15 mouse cellular contexts compared by ENCODE assay signal in genomic region chr1:151563401-151563800, GRCm38 (mm10).
"Had no signal": no experiment of that assay in that cellular context is flagged by ENCODE, and none has a peak within 500 bp of the region (broad histone marks: within the 10 kb centered on the region; RNA-seq: fewer than 3 reads in every experiment).

No protein-coding gene starts in this region.

- H3K4me3 ChIP-seq: limb, embryonic 12.5 days; limb, embryonic 15.5 days; midbrain, embryonic 12.5 days had no signal

- H3K9ac ChIP-seq: limb, embryonic 12.5 days; limb, embryonic 15.5 days; liver, embryonic 14.5 days; liver, postnatal 0 days; lung, embryonic 14.5 days; midbrain, embryonic 12.5 days had no signal

- ATAC-seq: liver, postnatal 0 days; lung, postnatal 0 days had no signal

- DNase-seq: kidney, postnatal 10 days; kidney, postnatal 36 days; left cerebral cortex, postnatal 4 days; liver, postnatal 0 days; lung, embryonic 14.5 days; thymus, adult 2 months; thymus, postnatal 14 days had no signal

- H3K4me1 ChIP-seq: limb, embryonic 12.5 days; limb, embryonic 15.5 days; midbrain, embryonic 12.5 days had no signal

- H3K27ac ChIP-seq: limb, embryonic 12.5 days; limb, embryonic 15.5 days; liver, embryonic 14.5 days; macrophage; midbrain, embryonic 12.5 days; stomach, postnatal 0 days had no signal

- H3K27me3 ChIP-seq: limb, embryonic 12.5 days; limb, embryonic 15.5 days; midbrain, embryonic 12.5 days had no signal

- H3K9me3 ChIP-seq: limb, embryonic 12.5 days; limb, embryonic 15.5 days; midbrain, embryonic 12.5 days had no signal

- H3K4me2 ChIP-seq: limb, embryonic 12.5 days; limb, embryonic 15.5 days; liver, embryonic 11.5 days; lung, embryonic 14.5 days; midbrain, embryonic 12.5 days had no signal

- H3K36me3 ChIP-seq: limb, embryonic 12.5 days; limb, embryonic 15.5 days; midbrain, embryonic 12.5 days had no signal
